Comparison of ENCODE assay signal across 7 mouse cellular contexts in genomic region chr6:32590979-32591758, GRCm38 (mm10). TPM values are rescaled to one million over a fixed set of nuclear protein-coding genes. Genes with fewer than 3 reads are reported as not detected.
A peak's percentile ranks its signal among the peaks of the same experiment; 100 is the strongest.
DNase-seq lines count a peak whose midpoint lies in the region; ATAC-seq and TF ChIP-seq lines count a peak whose summit lies in the region.

No protein-coding gene starts in this region.

- no peak for ATAC-seq in liver, postnatal 0 days

- peaks cover 19% of the 10 kb centered on the region for H3K4me1 ChIP-seq in E14TG2a.4 (replicated peaks; ENCODE audit: low read depth, low read length)
- H3K4me1 ChIP-seq in liver, postnatal 0 days (ENCODE audit: insufficient read depth) = peaks cover 8% of the 10 kb centered on the region; the same call in 1 of the 2 replicates

- peak; percentile 84 for DNase-seq in adipocyte (ENCODE audit: low spot score)
- DNase-seq in cerebellum, postnatal 36 days = peak; percentile 80 to 90
- peak; percentile 54 to 77 for DNase-seq in heart, adult 9 months (ENCODE audit: low spot score in 2 of 2)
- DNase-seq in layer of hippocampus, adult 18-20 months (ENCODE audit: low spot score in 2 of 2) = peak; percentile 54 to 91
- peak; percentile 70 for DNase-seq in liver, postnatal 0 days
- DNase-seq in right cerebral cortex, postnatal 36 days (ENCODE audit: low spot score in 2 of 2) = peak; percentile 51 to 60

- 29% methylated on average over 13 of the region's 13 CpGs for WGBS in liver, postnatal 0 days (ENCODE audit: insufficient replicate concordance)

- peaks cover 67% of the 10 kb centered on the region for H3K27me3 ChIP-seq in E14TG2a.4 (ENCODE audit: insufficient read depth, low read length)
- peaks cover 47% of the 10 kb centered on the region for H3K27me3 ChIP-seq in liver, postnatal 0 days (ENCODE audit: insufficient read depth, low read length)

- no peak overlapping the region for H3K4me2 ChIP-seq in liver, postnatal 0 days (ENCODE audit: low read depth, low read length)

- H3K9me3 ChIP-seq in E14TG2a.4 (ENCODE audit: low read length) = no peaks in the 10 kb centered on the region
- H3K9me3 ChIP-seq in liver, postnatal 0 days (ENCODE audit: low read length) = no peaks in the 10 kb centered on the region

- H3K27ac ChIP-seq in liver, postnatal 0 days (ENCODE audit: low read depth) = no peak overlapping the region

- no peak for TF ChIP-seq EP300 in liver, postnatal 0 days (IDR thresholded peaks at IDR 0.05; ENCODE audit: low read depth)

- no peak overlapping the region for H3K4me3 ChIP-seq in E14TG2a.4 (replicated peaks; ENCODE audit: low read length)
- H3K4me3 ChIP-seq in liver, postnatal 0 days (ENCODE audit: low read depth, low read length) = no peak overlapping the region

- TF ChIP-seq CTCF in E14TG2a.4 (conservative IDR thresholded peaks at IDR 0.05; ENCODE audit: low read length) = peak; percentile 45
- TF ChIP-seq CTCF in liver, postnatal 0 days (IDR thresholded peaks at IDR 0.05; ENCODE audit: low read depth) = peak; percentile 81

- H3K9ac ChIP-seq in liver, postnatal 0 days (replicated peaks) = no peak overlapping the region

- H3K36me3 ChIP-seq in E14TG2a.4 (ENCODE audit: insufficient read depth, low read length) = no peaks in the 10 kb centered on the region
- H3K36me3 ChIP-seq in liver, postnatal 0 days (replicated peaks; ENCODE audit: insufficient read depth, low read length) = no peaks in the 10 kb centered on the region

RNA-seq across cellular contexts. Expression of gene Plxna4, which starts 3.2 kb away (rescaled TPM):
- 100 to 1,000 TPM; 105 to 108 TPM for total RNA-seq in layer of hippocampus, adult 18-20 months (2021)
- 0.36 and 0.37 TPM in 2 replicates for polyA plus RNA-seq in liver, postnatal 0 days (2015; fragmentation: Nextera tagmentation; extraction: Ambion mirVana)
